Mouse (Mus musculus) ES-Bruce4 (cell line): ENCODE results near the gene Ccdc36. TPM values are rescaled to one million over a fixed set of nuclear protein-coding genes. Genes with fewer than 3 reads are reported as not detected.
A peak's percentile ranks its signal among the peaks of the same experiment; 100 is the strongest.

Experiments used
- H3K27ac ChIP-seq: 2 replicates; pipeline ENCODE4 v1.5.1; 2012; ENCODE audit warnings: low read length, inconsistent platforms; ENCODE audit not compliant: insufficient read depth
- H3K27me3 ChIP-seq: 2 replicates; pipeline ENCODE4 v1.6.1; 2012; ENCODE audit warnings: mild to moderate bottlenecking, low read length, inconsistent platforms; ENCODE audit not compliant: control insufficient read depth, poor library complexity, insufficient read depth, severe bottlenecking
- H3K36me3 ChIP-seq: 2 replicates; pipeline ENCODE4 v1.6.1; 2012; ENCODE audit warnings: inconsistent platforms, mild to moderate bottlenecking, low read length, moderate library complexity; ENCODE audit not compliant: control insufficient read depth, poor library complexity, insufficient read depth, severe bottlenecking
- H3K4me1 ChIP-seq: one replicate; pipeline ENCODE4 v1.8.1; 2011; ENCODE audit warnings: low read length; ENCODE audit not compliant: control insufficient read depth, insufficient read depth
- H3K4me3 ChIP-seq: 2 replicates; pipeline ENCODE4 v1.5.1; 2011; ENCODE audit warnings: low read depth, mild to moderate bottlenecking, low read length
- H3K9ac ChIP-seq: 2 replicates; pipeline ENCODE4 v1.6.1; 2012; ENCODE audit warnings: low read depth, mild to moderate bottlenecking, inconsistent platforms; ENCODE audit not compliant: poor library complexity, severe bottlenecking
- H3K9me3 ChIP-seq: replicated peaks from 2 replicates; pipeline ENCODE4 v1.6.1; 2012; ENCODE audit warnings: mild to moderate bottlenecking, low read length, inconsistent platforms; ENCODE audit not compliant: control insufficient read depth, poor library complexity, insufficient read depth, severe bottlenecking
- CTCF ChIP-seq: IDR thresholded peaks from one replicate; pipeline ENCODE4 v1.8.1; 2011; ENCODE audit warnings: low read depth, low read length
- EP300 ChIP-seq: IDR thresholded peaks from 2 replicates; pipeline ENCODE4 v1.6.1; 2011; ENCODE audit warnings: low read depth, low read length; ENCODE audit not compliant: insufficient read depth
- POLR2A ChIP-seq: IDR thresholded peaks from one replicate; pipeline ENCODE4 v1.8.1; 2011; ENCODE audit warnings: low read length; ENCODE audit not compliant: insufficient read depth
- polyA plus RNA-seq: library from polyadenylated mRNA; stranded (reverse); fragments of >200 nt; gene quantifications from 2 replicates; pipeline ENCODE4 v1.2.4, GENCODE M21; 2011; ENCODE audit warnings: low read depth; ENCODE audit not compliant: missing spikeins, insufficient read depth, insufficient read length

The Ccdc36 gene
- polyA plus RNA-seq, 1 experiment, result 0.96 TPM

GRCm38 (mm10) chr9:108462192-108462591 is 33.9 kb upstream of the Ccdc36 start:
- peaks cover 13% of the 10 kb centered on the region for H3K36me3 ChIP-seq
- H3K4me1 ChIP-seq, result peaks cover 4% of the 10 kb centered on the region
- H3K9me3 ChIP-seq, result no peaks in the 10 kb centered on the region
- H3K4me3 ChIP-seq, result no peak overlapping the region
- no peak overlapping the region for H3K27ac ChIP-seq
- H3K27me3 ChIP-seq, result no peaks in the 10 kb centered on the region
- no peak for TF ChIP-seq CTCF
- H3K9ac ChIP-seq, result no peak overlapping the region

- H3K27me3 ChIP-seq, result no peaks in the 10 kb centered on the region
- peak overlapping the region; percentile 93; the same call in 1 of the 2 replicates for H3K9ac ChIP-seq
- no peak overlapping the region for H3K27ac ChIP-seq
- peaks cover 13% of the 10 kb centered on the region for H3K36me3 ChIP-seq
- no peak for TF ChIP-seq POLR2A
- peak overlapping the region; percentile 87 for H3K4me3 ChIP-seq
- no peaks in the 10 kb centered on the region for H3K9me3 ChIP-seq
- peaks cover 4% of the 10 kb centered on the region for H3K4me1 ChIP-seq
Observed at GRCm38 (mm10) chr9:108461675-108462074, 33.4 kb upstream of the Ccdc36 start.

GRCm38 (mm10) chr9:108461181-108461631 is 32.9 kb upstream of the Ccdc36 start, which contains the start of gene Klhdc8b:
Gene Klhdc8b, minus strand, starts transcription at chr9:108461581.
- no peak within 1 kb of the TSS for H3K27ac ChIP-seq

DNA sequence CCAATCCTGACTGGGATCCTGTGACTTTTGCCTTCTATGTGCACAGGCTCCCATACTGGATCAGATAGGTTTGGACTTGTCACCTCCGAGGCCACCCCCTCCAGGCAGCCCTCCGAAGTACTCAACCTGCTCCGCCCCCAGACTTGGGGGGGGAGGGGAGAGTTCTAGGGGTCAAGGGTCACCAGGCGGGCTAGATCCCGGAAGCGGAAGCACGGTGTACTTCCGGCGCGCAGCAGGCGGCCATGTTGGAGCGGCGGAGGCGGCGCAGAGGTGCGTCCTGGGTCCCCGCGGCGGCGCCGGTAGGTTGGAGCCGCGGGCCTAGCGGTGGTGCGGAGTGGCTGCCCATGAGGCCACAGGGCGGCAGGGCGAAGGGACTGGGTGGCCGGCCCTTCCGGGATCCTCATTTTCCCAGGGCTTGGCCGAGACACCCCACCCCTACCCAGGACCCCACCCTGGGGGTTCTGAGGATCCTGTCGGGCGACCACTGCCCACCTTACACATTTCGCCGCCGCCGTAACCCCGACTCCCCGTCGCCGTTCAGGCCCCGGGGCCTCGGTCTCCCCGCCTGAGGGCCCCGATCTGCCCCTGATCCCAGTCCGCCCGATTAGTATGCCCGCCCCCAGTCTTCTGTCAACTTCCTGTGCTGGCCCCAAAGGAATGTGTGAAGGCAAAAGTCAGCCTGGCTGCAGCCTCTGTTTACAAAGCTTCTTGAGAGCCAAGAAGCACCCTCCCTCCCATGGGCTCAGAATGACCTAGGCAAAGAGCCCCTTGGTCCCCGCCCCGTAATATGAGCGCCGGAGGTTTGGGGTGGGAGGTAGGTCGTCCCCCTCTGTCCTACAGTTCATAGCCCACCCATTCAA is 32.3 kb upstream of the Ccdc36 start, which contains the start of gene Ccdc71:
Gene Ccdc71 (plus strand): TSS at position 209 of the 860 bp plus-strand sequence.
- H3K9ac ChIP-seq, result peak within 1 kb of the TSS; percentile 93
- H3K4me3 ChIP-seq, result peak within 1 kb of the TSS; percentile 87
- no peaks in the 10 kb centered on the region for H3K9me3 ChIP-seq
- H3K36me3 ChIP-seq, result peaks cover 13% of the 10 kb centered on the region
- no peaks in the 10 kb centered on the region for H3K27me3 ChIP-seq
- peak; percentile 8 for TF ChIP-seq POLR2A
- 0 out of 2 replicates have a peak, but pooled peaks have one; percentile 18 for TF ChIP-seq EP300
- TF ChIP-seq CTCF, result no peak
- peak within 1 kb of the TSS; percentile 61 for H3K27ac ChIP-seq
- H3K4me1 ChIP-seq, result peaks cover 8% of the 10 kb centered on the region

More at GRCm38 (mm10) chr9:108461181-108461631, 32.9 kb upstream of the Ccdc36 start, which contains the start of gene Klhdc8b:
- Histone ChIP-seq H3K4me1 (peaks cover 4% of the 10 kb centered on the region), H3K4me3 (peak within 1 kb of the TSS; percentile 87), H3K9me3 (no peaks in the 10 kb centered on the region), H3K36me3 (peaks cover 13% of the 10 kb centered on the region), H3K27me3 (no peaks in the 10 kb centered on the region), H3K9ac (peak within 1 kb of the TSS; percentile 93)
- TF ChIP-seq CTCF (no peak), EP300 (no peak), POLR2A (no peak)

DNA sequence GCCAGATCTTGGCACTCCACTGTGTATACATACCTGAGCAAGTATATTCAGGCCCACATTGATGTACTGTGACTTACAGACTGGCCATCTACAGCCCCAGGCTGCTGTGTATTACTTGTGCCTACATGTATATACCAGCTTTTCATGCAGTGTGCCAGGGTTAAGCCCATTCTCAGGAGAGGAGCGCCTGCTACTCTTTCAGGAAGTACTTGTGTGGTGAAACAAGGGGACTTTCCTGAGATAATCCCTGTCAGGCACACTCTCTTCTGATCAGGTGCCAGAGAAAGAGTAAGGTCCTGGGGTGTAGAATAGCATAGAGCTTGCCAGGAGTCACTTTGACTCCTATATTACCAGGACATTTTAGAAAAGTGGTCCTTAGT is 31.6 kb upstream of the Ccdc36 start:
- peak overlapping the region; percentile 61 for H3K27ac ChIP-seq
- no peak overlapping the region; the same call in 1 of the 2 replicates for H3K9ac ChIP-seq
- H3K4me3 ChIP-seq, result no peak overlapping the region
- TF ChIP-seq EP300 (no peak), POLR2A (no peak), CTCF (no peak)
- H3K4me1 ChIP-seq, result peaks cover 10% of the 10 kb centered on the region
- H3K27me3 ChIP-seq, result no peaks in the 10 kb centered on the region
- H3K36me3 ChIP-seq, result peaks cover 13% of the 10 kb centered on the region
- no peaks in the 10 kb centered on the region for H3K9me3 ChIP-seq

GRCm38 (mm10) chr9:108456953-108457352 is 28.7 kb upstream of the Ccdc36 start:
- Histone ChIP-seq H3K4me1 (peaks cover 8% of the 10 kb centered on the region), H3K4me3 (no peak overlapping the region), H3K9me3 (no peaks in the 10 kb centered on the region), H3K9ac (no peak overlapping the region), H3K27ac (no peak overlapping the region), H3K36me3 (no peaks in the 10 kb centered on the region), H3K27me3 (no peaks in the 10 kb centered on the region)
- TF ChIP-seq CTCF, result no peak
- no peak for TF ChIP-seq POLR2A
- TF ChIP-seq EP300, result no peak
